26 mouse cellular contexts compared by ENCODE assay signal in the genomic region with DNA sequence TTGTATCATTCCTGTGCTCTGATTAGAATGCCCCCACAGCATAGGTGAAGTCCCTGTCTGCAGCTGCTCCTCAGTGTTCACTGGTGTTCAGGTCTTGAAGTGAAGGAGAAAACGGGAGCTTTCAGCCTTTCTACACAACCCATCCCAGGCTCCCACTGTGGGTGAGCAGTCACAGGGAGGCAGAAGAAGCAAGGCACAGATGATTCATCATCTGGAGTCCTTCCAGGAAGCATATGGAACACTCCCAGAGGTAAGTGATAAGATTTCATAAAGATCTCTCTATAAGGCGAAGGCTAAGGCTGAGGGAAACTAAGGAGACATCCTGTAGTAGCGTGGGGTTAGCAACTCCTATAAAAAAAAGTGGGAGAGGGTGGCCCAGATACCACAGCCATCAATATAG.
A peak's percentile ranks its signal among the peaks of the same experiment; 100 is the strongest.
DNase-seq lines count a peak whose midpoint lies in the region; ATAC-seq lines count a peak whose summit lies in the region.
"Had no signal": no experiment of that assay in that cellular context is flagged by ENCODE, and none has a peak within 500 bp of the region (broad histone marks: within the 10 kb centered on the region; RNA-seq: fewer than 3 reads in every experiment).

No protein-coding gene starts in this region.

- no peak overlapping the region for H3K9ac ChIP-seq in midbrain, embryonic 14.5 days (replicated peaks; ENCODE audit: low read length)
- H3K9ac ChIP-seq: forebrain, embryonic 13.5 days; heart, embryonic 15.5 days; hindbrain, embryonic 15.5 days; intestine, embryonic 15.5 days; kidney, embryonic 15.5 days; midbrain, embryonic 13.5 days; neural tube, embryonic 13.5 days had no signal

- no peaks in the 10 kb centered on the region for H3K36me3 ChIP-seq in midbrain, embryonic 14.5 days (ENCODE audit: control insufficient read depth, insufficient read depth, low read length)
- H3K36me3 ChIP-seq: heart, embryonic 15.5 days; hindbrain, embryonic 15.5 days; intestine, embryonic 15.5 days; kidney, embryonic 15.5 days; midbrain, embryonic 13.5 days; neural tube, embryonic 13.5 days had no signal

- H3K9me3 ChIP-seq in midbrain, embryonic 14.5 days (ENCODE audit: control insufficient read depth, low read length) = no peaks in the 10 kb centered on the region
- H3K9me3 ChIP-seq: forebrain, embryonic 13.5 days; heart, embryonic 15.5 days; hindbrain, embryonic 15.5 days; intestine, embryonic 15.5 days; kidney, embryonic 15.5 days; midbrain, embryonic 13.5 days; neural tube, embryonic 13.5 days had no signal

- DNase-seq in cerebellum, adult 18-20 months = peak; percentile 9 to 13
- DNase-seq in cerebellum, adult 11-12 months = no peak
- peak; percentile 5 for DNase-seq in left cerebral cortex, adult 11 months (ENCODE audit: low spot score)
- DNase-seq in left cerebral cortex, postnatal 10 days (ENCODE audit: extremely low spot score in 1 of 2, low spot score in 2 of 2) = no peak
- peak; percentile 7 to 9 for DNase-seq in cerebellum, postnatal 10 days
- DNase-seq in right cerebral cortex, postnatal 36 days (ENCODE audit: low spot score in 2 of 2) = peak; percentile 2 to 8
- DNase-seq in retina, postnatal 1 day = no peak
- no peak for DNase-seq in midbrain, embryonic 14.5 days
- DNase-seq: adrenal gland, postnatal 25 days; gastrocnemius, postnatal 10 days; heart, adult 18-20 months; heart, postnatal 4 days; layer of hippocampus, adult 9-11 months; lung, adult 18-20 months; lung, postnatal 14 days; thymus, postnatal 14 days had no signal

- intact Hi-C loops in left cerebral cortex, postnatal 10 days (cut with DNase I) = no loop called here

- WGBS in midbrain, embryonic 14.5 days = 86% methylated on average over 3 of the region's 3 CpGs

- H3K4me2 ChIP-seq in midbrain, embryonic 14.5 days (ENCODE audit: low read length) = no peak overlapping the region
- H3K4me2 ChIP-seq: forebrain, embryonic 13.5 days; heart, embryonic 15.5 days; hindbrain, embryonic 15.5 days; intestine, embryonic 15.5 days; kidney, embryonic 15.5 days; liver, embryonic 11.5 days; midbrain, embryonic 13.5 days; neural tube, embryonic 13.5 days had no signal

- no peaks in the 10 kb centered on the region for H3K27me3 ChIP-seq in midbrain, embryonic 14.5 days (ENCODE audit: control insufficient read depth, insufficient read depth, low read length)
- H3K27me3 ChIP-seq: heart, embryonic 15.5 days; hindbrain, embryonic 15.5 days had no signal

- H3K27ac ChIP-seq in midbrain, embryonic 14.5 days (replicated peaks; ENCODE audit: low read depth, low read length) = no peak overlapping the region
- H3K27ac ChIP-seq: forebrain, embryonic 13.5 days; heart, embryonic 15.5 days; hindbrain, embryonic 15.5 days; intestine, embryonic 15.5 days; kidney, embryonic 15.5 days; midbrain, embryonic 13.5 days; neural tube, embryonic 13.5 days had no signal

- no peak for ATAC-seq in midbrain, embryonic 14.5 days (ENCODE audit: low FRiP score, low TSS enrichment)
- ATAC-seq: activated CD4-positive, CD25-positive, alpha-beta regulatory T cell, adult 4 months; CD4-positive, CD25-positive, alpha-beta regulatory T cell, adult 4 months; forebrain, embryonic 13.5 days; intestine, embryonic 15.5 days; midbrain, embryonic 13.5 days had no signal

- H3K4me1 ChIP-seq in midbrain, embryonic 14.5 days (ENCODE audit: control insufficient read depth, insufficient read depth, low read length) = no peaks in the 10 kb centered on the region
- H3K4me1 ChIP-seq: forebrain, embryonic 13.5 days; heart, embryonic 15.5 days; hindbrain, embryonic 15.5 days; intestine, embryonic 15.5 days; kidney, embryonic 15.5 days; midbrain, embryonic 13.5 days; neural tube, embryonic 13.5 days had no signal

- no peak overlapping the region for H3K4me3 ChIP-seq in midbrain, embryonic 14.5 days (replicated peaks; ENCODE audit: low read depth, low read length)
- H3K4me3 ChIP-seq: forebrain, embryonic 13.5 days; heart, embryonic 15.5 days; hindbrain, embryonic 15.5 days; intestine, embryonic 15.5 days; kidney, embryonic 15.5 days; midbrain, embryonic 13.5 days; neural tube, embryonic 13.5 days had no signal

Comparison
In these comparisons a context has a peak if more than half of its experiments do, and no peak if none do; other contexts are left out.
1. DNase-seq: peak in cerebellum, adult 18-20 months (2 of 2), left cerebral cortex, adult 11 months (single experiment), cerebellum, postnatal 10 days (2 of 2) and right cerebral cortex, postnatal 36 days (2 of 2); none in cerebellum, adult 11-12 months (single experiment), left cerebral cortex, postnatal 10 days (0 of 2), retina, postnatal 1 day (single experiment) and midbrain, embryonic 14.5 days (single experiment).